Mouse (Mus musculus): ENCODE data around the gene Slc36a2. TPM values are rescaled to one million over a fixed set of nuclear protein-coding genes. Genes with fewer than 3 reads are reported as not detected.

Slc36a2 gene
- polyA plus RNA-seq (2017; shearing (Covaris generic)) = not detected

DNA sequence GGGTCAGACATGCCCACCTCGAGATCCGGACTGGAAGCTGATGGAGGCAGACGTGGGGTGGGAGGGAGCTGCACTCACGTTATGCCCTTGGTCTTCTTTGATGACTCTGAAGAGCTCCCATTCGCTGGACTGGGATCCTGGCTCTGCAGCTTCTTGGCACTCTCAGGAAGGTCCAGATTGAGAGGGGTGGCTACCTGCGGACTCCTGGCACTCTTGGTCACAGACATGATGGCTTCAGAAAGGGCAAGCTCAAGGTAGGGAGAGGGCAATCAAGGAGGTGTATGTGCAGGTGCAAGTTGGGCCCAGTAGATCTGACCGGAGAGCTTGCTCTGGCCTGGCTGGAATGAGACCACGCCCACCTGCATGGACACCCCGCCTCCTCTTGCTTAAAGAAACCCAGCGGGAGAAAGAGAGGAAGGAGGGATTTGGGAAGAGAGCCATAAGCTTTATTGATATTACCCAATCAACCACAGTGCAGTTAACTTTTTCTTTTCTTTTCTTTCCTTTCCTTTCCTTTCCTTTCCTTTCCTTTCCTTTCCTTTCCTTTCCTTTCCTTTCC lies at the start of gene Slc36a2:
Gene Slc36a2 (minus strand): TSS at position 345 of the 559 bp plus-strand sequence.

DNA sequence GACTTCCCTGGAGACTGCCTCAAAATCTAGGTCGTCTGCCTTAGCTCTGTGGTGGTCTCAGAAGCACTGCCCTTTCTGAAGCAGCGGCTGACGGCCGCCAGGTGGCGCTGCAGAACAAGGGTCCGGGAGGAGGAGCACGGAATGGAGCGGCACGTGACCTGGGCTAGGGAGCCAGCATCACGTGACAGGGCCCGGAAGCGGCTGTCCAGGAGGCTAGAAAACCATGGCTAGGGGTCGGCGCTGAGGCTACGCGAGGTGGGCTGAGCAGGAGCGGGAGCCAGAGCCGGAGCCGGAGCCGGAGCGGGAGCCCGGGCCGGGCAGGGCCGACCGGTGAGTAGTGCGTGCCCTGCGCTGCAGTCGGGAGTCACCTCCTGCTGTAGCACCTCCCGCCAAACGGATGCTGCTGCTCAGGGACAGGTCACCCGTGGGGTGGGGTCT lies 19.3 kb upstream of the Slc36a2 start, which contains the start of gene Slc36a1:
Gene Slc36a1 (plus strand): TSS at position 192 of the 438 bp plus-strand sequence.

GRCm38 (mm10) chr11:55151608-55152007 lies 33.3 kb downstream of the Slc36a2 start, which contains the start of gene Slc36a3:
Gene Slc36a3, minus strand, starts transcription at chr11:55151708.

Other genes with a start within 250 kb of the Slc36a2 start
- gene Tnip1, start 222.2 kb downstream of the Slc36a2 start, polyA plus RNA-seq (2017; shearing (Covaris generic)) = 172 TPM
- 554 TPM for gene Anxa6, start 151.6 kb downstream of the Slc36a2 start, polyA plus RNA-seq (2017; shearing (Covaris generic))
- gene Ccdc69, start 106.9 kb downstream of the Slc36a2 start, polyA plus RNA-seq (2017; shearing (Covaris generic)) = 69.1 TPM
- 104 TPM for gene Gm2a, start 87.0 kb downstream of the Slc36a2 start, polyA plus RNA-seq (2017; shearing (Covaris generic))
- gene Slc36a3, start 33.4 kb downstream of the Slc36a2 start, polyA plus RNA-seq (2017; shearing (Covaris generic)) = 0.46 TPM
- gene Slc36a1, start 19.3 kb upstream of the Slc36a2 start, polyA plus RNA-seq (2017; shearing (Covaris generic)) = 2.3 TPM
- gene Fat2, start 151.5 kb upstream of the Slc36a2 start, polyA plus RNA-seq (2017; shearing (Covaris generic)) = 0.01 TPM
- not detected for gene Sparc, start 238.1 kb upstream of the Slc36a2 start, polyA plus RNA-seq (2017; shearing (Covaris generic))